Mouse (Mus musculus) lung, embryonic 16.5 days (tissue): ENCODE measurements around the gene Eif2ak2. TPM values are rescaled to one million over a fixed set of nuclear protein-coding genes. Genes with fewer than 3 reads are reported as not detected.

Experiments
- ATAC-seq: fragments of 200-750 bp; cut with Nextera tagmentation; 2 replicates; pipeline ENCODE4 v1.8.0; 2017; ENCODE audit warnings: low read depth, mild to moderate bottlenecking, moderate library complexity
- H3K27ac ChIP-seq: fragments of 300-500 bp; sonication (generic); 2 replicates; pipeline ENCODE4 v1.5.1; 2014; ENCODE audit warnings: mild to moderate bottlenecking, control low read depth, low read length
- H3K27me3 ChIP-seq: fragments of 300-500 bp; sonication (generic); 2 replicates; pipeline ENCODE4 v1.6.1; 2014; ENCODE audit warnings: low read depth, low read length, mixed read lengths; ENCODE audit not compliant: control insufficient read depth, insufficient read depth
- H3K36me3 ChIP-seq: fragments of 300-500 bp; sonication (generic); 2 replicates; pipeline ENCODE4 v1.6.1; 2014; ENCODE audit warnings: low read length; ENCODE audit not compliant: control insufficient read depth, insufficient read depth
- H3K4me1 ChIP-seq: fragments of 300-500 bp; sonication (generic); replicated peaks from 2 replicates; pipeline ENCODE4 v1.6.1; 2014; ENCODE audit warnings: low read length, mixed read lengths; ENCODE audit not compliant: control insufficient read depth, insufficient read depth
- H3K4me2 ChIP-seq: fragments of 300-500 bp; sonication (generic); 2 replicates; pipeline ENCODE4 v1.6.1; 2014; ENCODE audit warnings: low read depth, low read length, control low read depth
- H3K4me3 ChIP-seq: fragments of 300-500 bp; sonication (generic); 2 replicates; pipeline ENCODE4 v1.5.1; 2014; ENCODE audit warnings: mild to moderate bottlenecking, low read length, control low read depth
- H3K9ac ChIP-seq: fragments of 300-500 bp; sonication (generic); 2 replicates; pipeline ENCODE4 v1.6.1; 2014; ENCODE audit warnings: low read length, control low read depth
- H3K9me3 ChIP-seq: fragments of 300-500 bp; sonication (generic); 2 replicates; pipeline ENCODE4 v1.6.1; 2016; ENCODE audit warnings: low read length; ENCODE audit not compliant: control insufficient read depth
- WGBS: fragments of 180-500 bp; shearing (Covaris S2); extraction: QIAGEN DNeasy Blood & Tissue Kit; methylation state at CpG from one replicate; pipeline ENCODE4 v1.1.7; 2014; 5-methylcytosine and 5-hydroxymethylcytosine counted together
- polyA plus RNA-seq: library from polyadenylated mRNA; unstranded; fragments of >200 nt; fragmentation: Nextera tagmentation; extraction: Ambion mirVana; gene quantifications from 2 replicates; pipeline ENCODE4 v1.2.1, GENCODE M21; 2015

The Eif2ak2 gene
- polyA plus RNA-seq, 1 experiment from 2014 or later, result 11.0 TPM

- no peaks in the 10 kb centered on the region for H3K9me3 ChIP-seq
- no peak for ATAC-seq
- no peaks in the 10 kb centered on the region for H3K27me3 ChIP-seq
- peaks cover 4% of the 10 kb centered on the region; the same call in 1 of the 2 replicates for H3K36me3 ChIP-seq
- no peak overlapping the region for H3K4me3 ChIP-seq
- H3K9ac ChIP-seq, result no peak overlapping the region
- H3K4me2 ChIP-seq, result no peak overlapping the region
- WGBS, result 90% methylated on average over 6 of the region's 6 CpGs
- H3K4me1 ChIP-seq, result no peaks in the 10 kb centered on the region
- no peak overlapping the region for H3K27ac ChIP-seq
Observed at GRCm38 (mm10) chr17:78873886-78874285, 8.5 kb downstream of the Eif2ak2 start.

- no peaks in the 10 kb centered on the region for H3K27me3 ChIP-seq
- WGBS, result 85% methylated on average over 10 of the region's 10 CpGs
- H3K27ac ChIP-seq, result no peak overlapping the region
- H3K9ac ChIP-seq, result no peak overlapping the region
- H3K4me1 ChIP-seq, result no peaks in the 10 kb centered on the region
- no peak for ATAC-seq
- peaks cover 14% of the 10 kb centered on the region; the same call in 1 of the 2 replicates for H3K36me3 ChIP-seq
- no peak overlapping the region for H3K4me3 ChIP-seq
- H3K9me3 ChIP-seq, result no peaks in the 10 kb centered on the region
- no peak overlapping the region for H3K4me2 ChIP-seq
Observed at GRCm38 (mm10) chr17:78856243-78856642, 26.1 kb downstream of the Eif2ak2 start.

DNA sequence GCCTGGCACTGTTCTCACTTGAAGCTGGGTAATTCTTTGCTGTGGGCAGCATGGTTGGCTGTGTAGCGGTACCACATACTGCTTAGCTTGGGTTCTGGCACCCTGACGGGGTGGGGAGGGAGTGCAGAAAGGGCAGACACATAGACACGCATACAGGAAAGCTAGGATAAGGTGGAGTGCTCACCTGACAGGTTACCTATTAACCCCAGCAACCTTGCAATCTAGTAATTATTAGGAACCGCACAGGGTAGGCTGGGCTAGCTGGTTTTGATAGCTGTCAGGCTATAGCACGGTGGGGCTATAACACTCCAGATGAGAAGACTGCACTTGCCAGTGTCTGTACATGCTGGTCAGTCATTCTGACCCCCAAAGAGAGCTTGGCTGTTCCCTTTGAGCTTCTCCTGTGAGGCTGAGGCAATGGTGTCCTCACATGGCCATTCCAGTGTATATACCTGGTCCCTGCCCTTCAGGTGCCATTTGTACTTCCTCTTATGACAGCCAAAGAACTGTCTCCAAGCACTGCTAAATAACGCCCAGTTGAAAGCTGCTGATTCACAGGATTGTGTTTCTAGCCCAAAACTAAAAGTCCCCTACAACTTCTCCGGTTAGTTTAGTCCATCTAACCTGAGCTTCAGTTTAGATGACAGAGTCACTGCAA lies 40.0 kb downstream of the Eif2ak2 start:
- no peak for ATAC-seq
- WGBS, result 85% methylated on average over 7 of the region's 7 CpGs
- no peaks in the 10 kb centered on the region for H3K4me1 ChIP-seq
- no peak overlapping the region for H3K4me2 ChIP-seq
- no peak overlapping the region for H3K4me3 ChIP-seq
- H3K27me3 ChIP-seq, result no peaks in the 10 kb centered on the region
- H3K9me3 ChIP-seq, result no peaks in the 10 kb centered on the region
- peaks cover 21% of the 10 kb centered on the region for H3K36me3 ChIP-seq
- H3K27ac ChIP-seq, result no peak overlapping the region
- H3K9ac ChIP-seq, result no peak overlapping the region

DNA sequence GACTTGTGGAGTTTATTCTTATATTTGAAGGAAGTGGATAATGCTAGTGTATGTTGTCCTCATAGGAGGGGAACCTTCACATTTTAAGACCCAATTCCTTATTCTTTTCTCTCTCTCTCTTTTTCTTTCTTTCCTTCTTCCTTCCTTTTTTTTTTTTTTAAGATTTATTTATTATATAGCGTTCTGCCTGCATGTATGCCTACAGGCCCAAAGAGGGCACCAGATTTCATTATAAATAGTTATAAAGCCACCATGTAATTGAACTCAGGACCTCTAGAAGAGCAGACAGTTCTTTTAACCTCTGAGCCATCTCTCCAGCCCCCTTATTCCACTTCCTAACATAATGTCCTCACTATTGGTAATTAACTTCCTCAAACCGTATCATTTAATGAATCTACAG lies 46.3 kb downstream of the Eif2ak2 start:
- no peak for ATAC-seq
- 25% methylated on average over 2 of the region's 2 CpGs for WGBS
- H3K27me3 ChIP-seq, result no peaks in the 10 kb centered on the region
- H3K9ac ChIP-seq, result peak overlapping the region; percentile 68
- H3K36me3 ChIP-seq, result peaks cover 8% of the 10 kb centered on the region
- peak overlapping the region; percentile 94 for H3K4me3 ChIP-seq
- H3K4me1 ChIP-seq, result peaks cover 2% of the 10 kb centered on the region; the same call in 1 of the 2 replicates
- peak overlapping the region; percentile 79 for H3K27ac ChIP-seq
- peak overlapping the region; percentile 94 for H3K4me2 ChIP-seq
- H3K9me3 ChIP-seq, result no peaks in the 10 kb centered on the region

DNA sequence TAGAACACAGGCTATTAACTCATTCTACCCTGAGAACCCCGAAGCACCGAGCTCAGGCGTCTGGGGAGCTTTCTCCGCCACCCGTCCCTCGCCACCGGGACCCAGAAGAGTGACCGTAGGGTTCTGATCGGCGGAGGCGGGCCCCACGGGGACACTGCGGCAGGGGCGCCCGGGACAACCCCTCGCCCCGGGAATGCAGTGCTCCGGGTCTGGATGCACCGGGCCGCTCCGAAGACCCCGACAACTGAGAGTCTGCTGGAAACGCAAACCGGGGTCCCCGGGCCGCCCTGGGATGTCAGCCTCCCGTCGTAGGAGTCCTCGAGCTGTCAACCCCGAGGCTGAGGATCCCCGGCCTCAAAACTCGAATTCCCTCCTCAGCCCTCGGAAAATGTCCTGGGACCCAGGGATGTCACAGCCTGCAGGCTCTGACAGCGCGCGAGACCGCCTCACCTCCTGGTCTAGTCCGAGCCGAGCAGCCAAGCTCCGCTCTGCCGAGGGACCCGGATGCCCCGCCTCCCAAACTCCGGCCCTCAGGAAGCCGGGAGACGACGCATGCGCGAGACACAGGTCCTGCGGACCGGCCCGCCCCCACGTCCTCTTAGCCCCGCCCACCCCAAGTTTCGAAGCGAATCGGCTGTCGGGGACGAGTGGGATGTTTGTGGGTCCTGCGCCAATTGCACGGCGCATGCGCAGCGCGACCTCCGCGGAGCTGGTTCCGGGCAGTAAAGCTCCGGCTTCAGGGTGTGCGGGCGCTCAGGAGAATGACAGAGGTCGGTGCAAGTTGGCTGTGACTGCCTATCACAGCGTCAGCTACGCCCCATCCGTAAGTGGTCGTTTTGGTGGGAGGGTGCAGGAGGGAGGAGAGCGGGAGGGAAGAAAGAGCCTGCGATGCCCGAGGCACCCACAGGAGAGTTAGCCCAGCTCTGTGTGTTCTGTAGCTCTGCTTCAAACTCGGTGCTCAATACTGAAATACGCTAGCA lies 47.2 kb downstream of the Eif2ak2 start, which contains the start of the genes Heatr5b and Gpatch11:
Heatr5b (minus strand) TSS at position 509 of the 980 bp plus-strand sequence.
Gpatch11 (plus strand) TSS at position 712 of the 980 bp plus-strand sequence.
- H3K4me2 ChIP-seq, result peak within 1 kb of the TSS; percentile 94
- H3K9ac ChIP-seq, result peak within 1 kb of the TSS; percentile 86
- peak; percentile 99 for ATAC-seq
- H3K4me1 ChIP-seq, result peaks cover 2% of the 10 kb centered on the region; the same call in 1 of the 2 replicates
- no peaks in the 10 kb centered on the region for H3K9me3 ChIP-seq
- H3K27ac ChIP-seq, result peak within 1 kb of the TSS; percentile 88
- peak within 1 kb of the TSS; percentile 94 for H3K4me3 ChIP-seq
- no peaks in the 10 kb centered on the region for H3K27me3 ChIP-seq
- 0% methylated on average over 81 of the region's 81 CpGs for WGBS
- peaks cover 8% of the 10 kb centered on the region for H3K36me3 ChIP-seq

- no peaks in the 10 kb centered on the region for H3K27me3 ChIP-seq
- no peak overlapping the region for H3K9ac ChIP-seq
- no peak for ATAC-seq
- H3K9me3 ChIP-seq, result no peaks in the 10 kb centered on the region
- no peaks in the 10 kb centered on the region for H3K4me1 ChIP-seq
- H3K27ac ChIP-seq, result no peak overlapping the region
- H3K36me3 ChIP-seq, result peaks cover 22% of the 10 kb centered on the region
- WGBS, result 80% methylated on average over 13 of the region's 13 CpGs
- no peak overlapping the region for H3K4me2 ChIP-seq
- H3K4me3 ChIP-seq, result no peak overlapping the region
Observed at GRCm38 (mm10) chr17:78824346-78824745, 58.0 kb downstream of the Eif2ak2 start.

- Histone ChIP-seq H3K36me3 (peaks cover 9% of the 10 kb centered on the region), H3K9ac (no peak overlapping the region), H3K9me3 (no peaks in the 10 kb centered on the region), H3K4me1 (no peaks in the 10 kb centered on the region), H3K4me3 (no peak overlapping the region), H3K27me3 (no peaks in the 10 kb centered on the region), H3K27ac (no peak overlapping the region), H3K4me2 (no peak overlapping the region)
- 91% methylated on average over 3 of the region's 3 CpGs for WGBS
- ATAC-seq, result no peak
Observed at GRCm38 (mm10) chr17:78809582-78809981, 72.8 kb downstream of the Eif2ak2 start.

- ATAC-seq, result no peak; the same call in 1 of the 2 replicates
Observed at GRCm38 (mm10) chr17:78809019-78809418, 73.4 kb downstream of the Eif2ak2 start.

More at GRCm38 (mm10) chr17:78809019-78809418, 73.4 kb downstream of the Eif2ak2 start:
- no peak overlapping the region for H3K9ac ChIP-seq
- no peak overlapping the region for H3K27ac ChIP-seq
- H3K4me2 ChIP-seq, result no peak overlapping the region
- peaks cover 9% of the 10 kb centered on the region for H3K36me3 ChIP-seq
- H3K4me1 ChIP-seq, result no peaks in the 10 kb centered on the region
- H3K27me3 ChIP-seq, result no peaks in the 10 kb centered on the region
- H3K9me3 ChIP-seq, result no peaks in the 10 kb centered on the region
- H3K4me3 ChIP-seq, result no peak overlapping the region
